Mouse (Mus musculus) liver, embryonic 14.5 days (tissue): ENCODE results near the gene Cmc1. TPM values are rescaled to one million over a fixed set of nuclear protein-coding genes. Genes with fewer than 3 reads are reported as not detected.

Experiments
- ATAC-seq: fragments of 200-750 bp; cut with Nextera tagmentation; 2 replicates; pipeline ENCODE4 v1.8.0; 2017; ENCODE audit warnings: moderate number of reproducible peaks, mild to moderate bottlenecking, moderate library complexity; ENCODE audit not compliant: insufficient read depth
- DNase-seq, 3 experiments: peaks; one replicate each; pipeline ENCODE4 v3.0.0-alpha.2; 2012 to 2013; ENCODE audit warnings: low read depth in 3 of 3, low spot score in 3 of 3
- H3K27ac ChIP-seq: fragments of 300-500 bp; sonication (generic); 2 replicates; pipeline ENCODE4 v1.5.1; 2014; ENCODE audit warnings: moderate library complexity, mild to moderate bottlenecking, control low read depth, inconsistent platforms
- H3K27me3 ChIP-seq: fragments of 300-500 bp; sonication (generic); 2 replicates; pipeline ENCODE4 v1.6.1; 2014; ENCODE audit warnings: mild to moderate bottlenecking, low read length, moderate library complexity; ENCODE audit not compliant: control insufficient read depth, insufficient read depth
- H3K36me3 ChIP-seq: fragments of 300-500 bp; sonication (generic); replicated peaks from 2 replicates; pipeline ENCODE4 v1.6.1; 2014; ENCODE audit warnings: low read depth; ENCODE audit not compliant: control insufficient read depth, insufficient read depth
- H3K4me1 ChIP-seq, 2 experiments: fragments of 200-500 bp in 1 of 2; fragments of 300-500 bp in 1 of 2; sonication (generic) in 1 of 2; replicated peaks; 2 replicates each; pipeline ENCODE4 v1.6.1; 2012 to 2014; ENCODE audit warnings: antibody characterized with exemption in 1 of 2, inconsistent platforms in 1 of 2, low read length in 1 of 2; ENCODE audit not compliant: control insufficient read depth in 2 of 2, insufficient read depth in 2 of 2
- H3K4me2 ChIP-seq: fragments of 300-500 bp; sonication (generic); 2 replicates; pipeline ENCODE4 v1.6.1; 2014; ENCODE audit warnings: low read depth, mild to moderate bottlenecking, control low read depth, moderate library complexity
- H3K4me3 ChIP-seq, 2 experiments: fragments of 200-500 bp in 1 of 2; fragments of 300-500 bp in 1 of 2; sonication (generic) in 1 of 2; 2 replicates each; pipeline ENCODE4 v1.5.1; 2012 to 2014; ENCODE audit warnings: low read depth in 2 of 2, low read length in 2 of 2, mild to moderate bottlenecking in 2 of 2, control low read depth in 1 of 2, inconsistent platforms in 1 of 2, moderate library complexity in 1 of 2; ENCODE audit not compliant: insufficient read depth in 1 of 2
- H3K9ac ChIP-seq: fragments of 300-500 bp; sonication (generic); replicated peaks from 2 replicates; pipeline ENCODE4 v1.6.1; 2014; ENCODE audit warnings: mild to moderate bottlenecking, control low read depth, moderate library complexity
- H3K9me3 ChIP-seq: fragments of 300-500 bp; sonication (generic); 2 replicates; pipeline ENCODE4 v1.6.1; 2016; ENCODE audit warnings: low read length, mixed read lengths; ENCODE audit not compliant: control insufficient read depth
- CTCF ChIP-seq: IDR thresholded peaks from 2 replicates; pipeline ENCODE4 v1.5.1; 2016; ENCODE audit warnings: antibody characterized with exemption, low read depth, control low read depth
- EP300 ChIP-seq: IDR thresholded peaks from 2 replicates; pipeline ENCODE4 v1.6.1; 2016; ENCODE audit warnings: antibody characterized with exemption, low read depth
- WGBS: fragments of 180-500 bp; shearing (Covaris S2); extraction: QIAGEN DNeasy Blood & Tissue Kit; methylation state at CpG from one replicate; pipeline ENCODE4 v1.1.7; 2014; ENCODE audit not compliant: insufficient replicate concordance; 5-methylcytosine and 5-hydroxymethylcytosine counted together
- polyA plus RNA-seq, 2 experiments: library from polyadenylated mRNA; depleted of rRNA in 1 of 2; stranded (reverse) in 1 of 2; unstranded in 1 of 2; fragments of >200 nt; fragmentation: Nextera tagmentation in 1 of 2; extraction: Ambion mirVana in 1 of 2; gene quantifications; 2 replicates each; pipeline versions ENCODE4 v1.2.1 to v1.2.3; 2012 to 2014

The Cmc1 gene
- polyA plus RNA-seq, 2 experiments: 4.2 to 28.8 TPM

DNA sequence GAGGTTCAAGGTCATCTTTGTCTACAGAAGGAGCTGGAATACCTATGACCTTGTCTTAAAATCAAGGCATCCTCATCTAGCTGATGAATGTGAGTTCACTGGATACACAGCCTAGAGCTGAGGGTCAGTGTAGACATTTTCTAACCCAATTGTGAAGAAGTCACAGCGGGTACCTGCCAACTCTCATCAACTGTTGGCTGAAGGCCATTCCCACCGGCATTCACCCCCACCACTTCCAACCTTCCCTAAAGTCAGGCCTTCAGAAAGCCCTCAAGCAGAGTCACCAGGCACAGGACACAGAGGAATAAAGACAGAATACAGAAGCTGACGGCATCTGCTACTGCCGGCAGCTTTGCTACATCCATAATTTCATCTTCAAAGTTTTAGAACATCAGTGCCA, 25.4 kb upstream of the Cmc1 start:
- TF ChIP-seq EP300: no peak
- no peak for TF ChIP-seq CTCF
- Histone ChIP-seq H3K4me2 (no peak overlapping the region), H3K9me3 (no peaks in the 10 kb centered on the region), H3K9ac (no peak overlapping the region), H3K27me3 (no peaks in the 10 kb centered on the region), H3K36me3 (no peaks in the 10 kb centered on the region), H3K4me1 (no peaks in the 10 kb centered on the region), H3K4me3 (no peak overlapping the region), H3K27ac (no peak overlapping the region)
- DNase-seq (no peak), ATAC-seq (no peak)
- WGBS: 74% methylated on average over 4 of the region's 4 CpGs

DNA sequence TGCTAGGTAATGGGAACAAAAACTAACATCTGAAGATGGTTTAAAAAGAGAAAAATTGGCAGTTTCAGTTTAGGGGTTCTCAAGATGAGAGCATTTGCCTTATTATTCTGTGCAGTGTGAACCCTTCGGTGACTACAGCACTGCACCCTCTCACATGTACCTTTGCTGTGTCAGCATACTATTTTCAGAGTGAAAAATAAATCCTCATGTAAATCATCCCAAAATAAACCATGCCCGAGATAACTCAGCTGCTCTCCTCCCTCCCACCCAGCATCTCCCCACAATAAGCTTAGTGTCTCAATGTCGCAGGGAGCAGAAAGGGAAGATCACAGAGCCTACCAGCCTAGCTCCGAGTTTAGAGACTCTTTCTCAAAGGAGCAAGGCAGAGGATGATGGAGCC, 23.1 kb upstream of the Cmc1 start:
- WGBS: 68% methylated on average over 4 of the region's 4 CpGs
- no peaks in the 10 kb centered on the region for H3K27me3 ChIP-seq
- no peak for TF ChIP-seq EP300
- TF ChIP-seq CTCF: no peak

DNA sequence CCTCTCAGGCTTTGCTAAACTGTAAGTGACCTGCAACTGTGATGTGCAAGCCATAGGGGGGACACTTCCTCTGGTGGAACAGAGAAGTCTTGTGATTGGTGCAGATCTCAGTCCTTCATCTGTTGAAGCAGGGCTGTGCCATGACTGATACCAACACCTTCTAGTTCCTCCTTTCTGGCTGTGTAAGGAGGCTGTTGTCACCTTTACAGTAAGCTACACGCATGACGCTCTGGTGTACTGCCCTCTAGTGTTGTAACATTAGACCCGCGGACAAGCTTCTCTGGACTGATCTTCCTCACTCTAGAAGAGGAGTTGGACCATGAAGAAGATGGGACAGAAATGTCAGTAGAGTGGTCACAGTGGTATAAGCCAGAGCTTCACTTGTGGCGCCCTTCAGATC, 18.6 kb upstream of the Cmc1 start:
- 33% methylated on average over 5 of the region's 5 CpGs for WGBS
- H3K4me2 ChIP-seq: no peak overlapping the region
- H3K4me3 ChIP-seq: no peak overlapping the region
- no peak for DNase-seq
- H3K4me1 ChIP-seq: no peaks in the 10 kb centered on the region
- no peak overlapping the region for H3K27ac ChIP-seq
- H3K27me3 ChIP-seq: no peaks in the 10 kb centered on the region
- no peaks in the 10 kb centered on the region for H3K36me3 ChIP-seq
- H3K9me3 ChIP-seq: no peaks in the 10 kb centered on the region
- no peak overlapping the region for H3K9ac ChIP-seq
- ATAC-seq: no peak
- TF ChIP-seq CTCF (peak; percentile 66), EP300 (no peak)

More for the DNA sequence above, 23.1 kb upstream of the Cmc1 start:
- Histone ChIP-seq H3K27ac (no peak overlapping the region), H3K4me3 (no peak overlapping the region), H3K9me3 (no peaks in the 10 kb centered on the region), H3K36me3 (no peaks in the 10 kb centered on the region), H3K4me1 (no peaks in the 10 kb centered on the region), H3K9ac (no peak overlapping the region), H3K4me2 (no peak overlapping the region)
- no peak for DNase-seq
- no peak for ATAC-seq

DNA sequence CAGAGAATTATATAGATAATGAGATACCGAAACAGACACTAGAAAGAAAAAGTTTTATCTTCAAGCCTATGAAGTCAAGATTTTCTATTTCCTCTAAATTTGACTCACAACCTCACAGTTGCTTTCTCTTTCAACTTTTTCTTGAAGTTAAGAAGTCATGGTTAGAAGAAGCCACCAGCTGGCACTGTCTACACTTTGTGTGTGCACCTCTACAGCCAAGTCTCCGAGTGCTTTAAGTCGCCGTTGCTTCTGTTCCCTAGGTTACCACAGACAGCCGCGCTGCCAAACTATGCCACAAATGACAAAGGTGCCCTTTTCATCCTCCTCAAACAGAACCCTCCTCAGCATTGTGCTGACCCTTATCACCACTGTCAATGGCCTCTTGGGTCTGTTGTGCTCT, 17.6 kb upstream of the Cmc1 start:
- no peaks in the 10 kb centered on the region for H3K9me3 ChIP-seq
- TF ChIP-seq EP300: no peak
- TF ChIP-seq CTCF: no peak
- H3K27me3 ChIP-seq: no peaks in the 10 kb centered on the region
- no peak overlapping the region for H3K27ac ChIP-seq
- H3K9ac ChIP-seq: no peak overlapping the region
- no peak overlapping the region for H3K4me2 ChIP-seq
- no peak for ATAC-seq
- no peaks in the 10 kb centered on the region for H3K4me1 ChIP-seq
- no peak overlapping the region for H3K4me3 ChIP-seq
- DNase-seq: no peak
- no peaks in the 10 kb centered on the region for H3K36me3 ChIP-seq
- WGBS: 83% methylated on average over 6 of the region's 6 CpGs

DNA sequence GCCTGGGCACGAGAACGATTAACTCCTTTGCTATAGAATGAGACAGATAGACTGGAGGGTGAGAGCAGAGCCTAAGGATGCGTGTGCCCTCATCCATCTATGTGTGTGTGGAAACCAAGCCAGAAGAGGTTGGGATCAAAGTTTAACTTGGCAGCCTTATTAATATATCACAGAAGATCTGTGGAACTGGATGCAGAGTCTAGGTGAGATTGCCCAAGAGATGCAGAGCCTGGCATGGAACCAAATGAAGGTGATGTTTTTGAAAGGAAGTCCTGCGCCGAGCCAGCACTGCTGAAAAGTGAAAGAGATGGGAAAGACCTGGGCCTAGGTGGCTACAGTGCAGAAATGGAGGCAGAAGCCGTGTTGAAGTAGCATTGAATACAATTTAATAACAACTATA, 11.6 kb upstream of the Cmc1 start:
- no peaks in the 10 kb centered on the region for H3K9me3 ChIP-seq
- no peaks in the 10 kb centered on the region for H3K27me3 ChIP-seq
- H3K4me1 ChIP-seq: 0 out of 4 replicates have a peak, but pooled peaks cover 0 to 2% of the 10 kb centered on the region in 2 experiments
- no peak overlapping the region for H3K9ac ChIP-seq
- 66% methylated on average over 6 of the region's 6 CpGs for whole genome bisulfite sequencing
- no peak for TF ChIP-seq EP300
- TF ChIP-seq CTCF: no peak
- no peaks in the 10 kb centered on the region for H3K36me3 ChIP-seq
- no peak overlapping the region for H3K27ac ChIP-seq
- ATAC-seq (no peak), DNase-seq (no peak)
- H3K4me3 ChIP-seq: no peak overlapping the region
- H3K4me2 ChIP-seq: no peak overlapping the region

DNA sequence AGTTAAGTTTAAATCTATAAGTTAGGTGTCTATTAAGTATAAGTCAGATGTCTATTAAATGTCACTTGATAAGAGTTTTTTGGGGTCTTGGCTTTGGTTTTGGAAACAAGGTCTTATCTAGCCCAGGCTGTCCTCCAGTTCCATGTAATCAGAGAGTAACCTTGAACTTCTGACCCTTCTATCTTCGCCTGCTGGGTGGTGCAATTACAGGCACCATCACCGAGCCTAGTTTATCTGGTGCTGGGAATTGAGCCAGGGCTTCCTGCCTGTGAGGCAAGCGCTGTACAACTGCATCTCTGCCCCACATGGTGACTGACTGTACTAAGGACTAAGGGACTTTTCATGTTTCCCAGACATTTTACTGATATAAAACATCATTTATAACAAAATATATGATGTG, 10.0 kb upstream of the Cmc1 start:
- no peaks in the 10 kb centered on the region for H3K36me3 ChIP-seq
- H3K9me3 ChIP-seq: no peaks in the 10 kb centered on the region
- DNase-seq: no peak

More for the DNA sequence above, 10.0 kb upstream of the Cmc1 start:
- Histone ChIP-seq H3K27me3 (no peaks in the 10 kb centered on the region), H3K27ac (no peak overlapping the region), H3K4me2 (no peak overlapping the region), H3K4me1 (0 out of 4 replicates have a peak, but pooled peaks cover 0 to 2% of the 10 kb centered on the region in 2 experiments), H3K9ac (no peak overlapping the region), H3K4me3 (no peak overlapping the region)
- no peak for TF ChIP-seq CTCF
- no peak for TF ChIP-seq EP300
- WGBS: 30% methylated on average over 3 of the region's 3 CpGs
- no peak for ATAC-seq
